Mouse (Mus musculus) thymus, adult 2 months (tissue): ENCODE measurements around the gene Pih1d1. TPM values are rescaled to one million over a fixed set of nuclear protein-coding genes. Genes with fewer than 3 reads are reported as not detected.

ENCODE experiments used
- DNase-seq: peaks from one replicate; pipeline ENCODE4 v3.0.0; 2021
- H3K27ac ChIP-seq: fragments of 200-500 bp; 2 replicates; pipeline ENCODE4 v1.5.1; 2012; ENCODE audit warnings: low read length, control low read depth; ENCODE audit not compliant: control insufficient read depth, insufficient read depth
- H3K27me3 ChIP-seq: fragments of 200-500 bp; 2 replicates; pipeline ENCODE4 v1.6.1; 2012; ENCODE audit warnings: mild to moderate bottlenecking, low read length, moderate library complexity, mixed read lengths; ENCODE audit not compliant: control insufficient read depth, insufficient read depth
- H3K36me3 ChIP-seq: fragments of 200-500 bp; 2 replicates; pipeline ENCODE4 v1.6.1; 2012; ENCODE audit warnings: mild to moderate bottlenecking, low read length, moderate library complexity; ENCODE audit not compliant: control insufficient read depth, insufficient read depth
- H3K4me1 ChIP-seq: fragments of 200-500 bp; replicated peaks from 2 replicates; pipeline ENCODE4 v1.6.1; 2012; ENCODE audit warnings: low read length; ENCODE audit not compliant: control insufficient read depth, insufficient read depth
- H3K4me3 ChIP-seq: fragments of 200-500 bp; 2 replicates; pipeline ENCODE4 v1.5.1; 2012; ENCODE audit warnings: mild to moderate bottlenecking, low read length, control low read depth, moderate library complexity; ENCODE audit not compliant: control insufficient read depth, insufficient read depth
- CTCF ChIP-seq: fragments of 200-500 bp; IDR thresholded peaks from 2 replicates; pipeline ENCODE4 v1.5.1; 2012; ENCODE audit warnings: mild to moderate bottlenecking, control low read depth, low read length, moderate library complexity, borderline replicate concordance; ENCODE audit not compliant: control insufficient read depth, poor library complexity, insufficient read depth; ENCODE audit errors: extremely low read depth
- POLR2A ChIP-seq: fragments of 200-500 bp; IDR thresholded peaks from 2 replicates; pipeline ENCODE4 v1.6.1; 2012; ENCODE audit warnings: mild to moderate bottlenecking, low read length, control low read depth, moderate library complexity; ENCODE audit not compliant: control insufficient read depth, poor library complexity, insufficient read depth; ENCODE audit errors: extremely low read depth
- WGBS: fragments of 180-500 bp; shearing (Covaris S2); methylation state at CpG from one replicate; pipeline ENCODE4 v1.1.7; 2018; 5-methylcytosine and 5-hydroxymethylcytosine counted together
- polyA plus RNA-seq: library from polyadenylated mRNA; depleted of rRNA; stranded (reverse); fragments of >200 nt; gene quantifications from 2 replicates; pipeline ENCODE4 v1.2.3, GENCODE M21; 2012

Gene Pih1d1
- polyA plus RNA-seq, 1 experiment: 78.7 TPM

DNA sequence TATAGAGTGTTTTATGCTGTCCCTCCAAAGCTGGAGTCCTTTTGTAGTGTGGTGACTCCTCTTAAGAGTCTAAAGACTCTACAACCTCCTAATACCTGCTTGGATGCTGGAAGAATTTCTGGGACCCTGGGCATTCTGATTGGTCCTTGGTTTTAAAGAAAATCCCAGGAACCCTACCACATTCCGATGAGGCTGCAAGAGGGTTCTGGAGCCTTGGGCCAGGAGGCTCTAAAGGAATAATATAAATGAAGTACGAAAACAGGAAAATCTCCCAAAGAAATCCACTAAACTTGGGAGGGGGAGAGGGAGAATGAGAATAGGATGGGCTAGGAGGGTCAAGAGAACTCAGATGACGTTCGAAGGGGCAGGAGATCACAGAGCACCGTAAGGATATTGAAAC lies 517 bp upstream of the Pih1d1 start:
- TF ChIP-seq CTCF (no peak), POLR2A (no peak)
- Histone ChIP-seq H3K36me3 (no peaks in the 10 kb centered on the region), H3K27me3 (no peaks in the 10 kb centered on the region), H3K4me3 (peak overlapping the region; percentile 85), H3K4me1 (peaks cover 7% of the 10 kb centered on the region), H3K27ac (peak overlapping the region; percentile 55; the same call in 1 of the 2 replicates)
- 4% methylated on average over 5 of the region's 5 CpGs for WGBS
- DNase-seq: no peak

- WGBS: 86% methylated on average over 12 of the region's 12 CpGs
- Histone ChIP-seq H3K27ac (no peak overlapping the region), H3K27me3 (no peaks in the 10 kb centered on the region), H3K4me3 (no peak overlapping the region), H3K4me1 (peaks cover 7% of the 10 kb centered on the region), H3K36me3 (no peaks in the 10 kb centered on the region)
- peak; percentile 56 for DNase-seq
- TF ChIP-seq CTCF (0 out of 2 replicates have a peak, but pooled peaks have one; percentile 27), POLR2A (no peak)
Measured at GRCm38 (mm10) chr7:45154993-45155514, 951 bp downstream of the Pih1d1 start.

GRCm38 (mm10) chr7:45155590-45155989 lies 1.5 kb downstream of the Pih1d1 start:
- no peak overlapping the region for H3K4me3 ChIP-seq
- H3K36me3 ChIP-seq: no peaks in the 10 kb centered on the region
- H3K27me3 ChIP-seq: no peaks in the 10 kb centered on the region
- peaks cover 7% of the 10 kb centered on the region for H3K4me1 ChIP-seq
- 96% methylated on average over 9 of the region's 9 CpGs for WGBS
- DNase-seq: no peak
- H3K27ac ChIP-seq: no peak overlapping the region
- TF ChIP-seq POLR2A: no peak
- no peak for TF ChIP-seq CTCF

DNA sequence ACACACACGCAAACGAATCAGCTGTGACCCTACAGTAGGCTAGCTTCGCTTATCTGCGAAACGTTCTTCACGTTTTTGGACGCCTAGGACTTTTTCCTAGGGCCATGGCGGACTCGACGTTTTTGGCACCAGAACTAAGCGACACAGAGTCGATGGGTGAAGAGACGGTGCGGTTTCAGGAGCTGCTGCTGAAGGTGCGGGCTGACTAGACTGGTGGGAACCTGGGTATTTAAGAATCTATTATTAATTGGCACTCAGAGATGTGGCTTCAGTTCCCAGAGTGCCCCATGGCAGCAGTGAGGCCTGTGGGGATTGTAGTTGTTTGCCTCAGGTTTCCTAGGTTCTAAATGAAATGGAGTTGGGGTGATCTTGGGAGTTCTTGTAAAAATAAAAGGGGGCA lies 2.1 kb downstream of the Pih1d1 start:
- peaks cover 7% of the 10 kb centered on the region for H3K4me1 ChIP-seq
- WGBS: 97% methylated on average over 15 of the region's 15 CpGs
- H3K27ac ChIP-seq: no peak overlapping the region
- H3K27me3 ChIP-seq: no peaks in the 10 kb centered on the region
- H3K4me3 ChIP-seq: no peak overlapping the region
- DNase-seq: no peak
- TF ChIP-seq CTCF (no peak), POLR2A (no peak)
- H3K36me3 ChIP-seq: no peaks in the 10 kb centered on the region

DNA sequence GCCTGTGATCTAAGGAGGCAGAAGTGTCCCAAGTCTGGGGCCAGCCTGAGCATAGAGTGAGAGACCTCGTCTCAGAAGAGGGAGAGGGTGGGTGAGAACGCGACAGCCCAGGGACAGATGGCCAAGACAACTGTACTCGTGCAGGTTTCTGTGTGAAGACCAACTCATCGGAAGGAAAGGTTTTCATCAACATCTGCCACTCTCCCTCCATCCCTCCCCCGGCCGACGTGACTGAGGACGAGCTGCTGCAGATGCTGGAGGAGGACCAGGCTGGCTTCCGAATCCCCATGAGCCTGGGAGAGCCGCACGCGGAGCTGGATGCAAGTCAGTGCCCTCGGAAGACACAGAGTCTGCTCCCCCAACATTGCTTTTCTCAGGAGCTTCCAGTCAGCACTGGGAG lies 3.4 kb downstream of the Pih1d1 start:
- Histone ChIP-seq H3K4me3 (no peak overlapping the region), H3K27me3 (no peaks in the 10 kb centered on the region), H3K27ac (no peak overlapping the region), H3K4me1 (peaks cover 14% of the 10 kb centered on the region), H3K36me3 (no peaks in the 10 kb centered on the region)
- no peak for TF ChIP-seq POLR2A
- TF ChIP-seq CTCF: no peak
- 97% methylated on average over 14 of the region's 14 CpGs for WGBS
- DNase-seq: no peak

DNA sequence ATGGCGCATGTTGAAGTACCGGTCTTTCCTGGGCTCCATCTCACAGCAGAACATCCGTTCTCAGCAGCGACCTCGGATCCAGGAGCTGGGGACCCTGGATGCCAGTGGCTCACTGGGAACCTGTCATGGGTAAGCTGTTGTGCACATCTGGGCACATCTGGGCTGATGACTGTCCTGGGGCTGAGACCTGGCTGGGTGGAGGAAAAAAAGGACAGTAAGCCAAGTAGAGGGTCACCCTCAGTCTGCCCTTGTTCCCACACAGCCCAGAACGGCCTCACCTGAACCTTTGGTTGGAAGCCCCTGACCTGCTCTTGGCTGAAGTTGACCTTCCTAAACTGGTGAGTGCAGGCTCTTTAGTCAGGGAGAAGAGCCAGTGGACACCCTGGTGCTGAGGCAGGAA lies 4.9 kb downstream of the Pih1d1 start:
- DNase-seq: no peak
- Histone ChIP-seq H3K27ac (no peak overlapping the region), H3K4me3 (no peak overlapping the region)

More for the DNA sequence above, 4.9 kb downstream of the Pih1d1 start:
- H3K4me1 ChIP-seq: peaks cover 11% of the 10 kb centered on the region
- H3K36me3 ChIP-seq: no peaks in the 10 kb centered on the region
- H3K27me3 ChIP-seq: peaks cover 5% of the 10 kb centered on the region
- TF ChIP-seq CTCF: no peak
- no peak for TF ChIP-seq POLR2A
- WGBS: 100% methylated on average over 6 of the region's 6 CpGs
